Mouse (Mus musculus) heart, postnatal 0 days (tissue): Measurements from ENCODE around the gene Eva1b.

ENCODE experiments used
- CTCF ChIP-seq: IDR thresholded peaks from 2 replicates; pipeline ENCODE4 v1.5.1; 2016; ENCODE audit warnings: antibody characterized with exemption, control low read depth, low read depth
- EP300 ChIP-seq: IDR thresholded peaks from 2 replicates; pipeline ENCODE4 v1.6.1; 2016; ENCODE audit warnings: antibody characterized with exemption, low read depth

DNA sequence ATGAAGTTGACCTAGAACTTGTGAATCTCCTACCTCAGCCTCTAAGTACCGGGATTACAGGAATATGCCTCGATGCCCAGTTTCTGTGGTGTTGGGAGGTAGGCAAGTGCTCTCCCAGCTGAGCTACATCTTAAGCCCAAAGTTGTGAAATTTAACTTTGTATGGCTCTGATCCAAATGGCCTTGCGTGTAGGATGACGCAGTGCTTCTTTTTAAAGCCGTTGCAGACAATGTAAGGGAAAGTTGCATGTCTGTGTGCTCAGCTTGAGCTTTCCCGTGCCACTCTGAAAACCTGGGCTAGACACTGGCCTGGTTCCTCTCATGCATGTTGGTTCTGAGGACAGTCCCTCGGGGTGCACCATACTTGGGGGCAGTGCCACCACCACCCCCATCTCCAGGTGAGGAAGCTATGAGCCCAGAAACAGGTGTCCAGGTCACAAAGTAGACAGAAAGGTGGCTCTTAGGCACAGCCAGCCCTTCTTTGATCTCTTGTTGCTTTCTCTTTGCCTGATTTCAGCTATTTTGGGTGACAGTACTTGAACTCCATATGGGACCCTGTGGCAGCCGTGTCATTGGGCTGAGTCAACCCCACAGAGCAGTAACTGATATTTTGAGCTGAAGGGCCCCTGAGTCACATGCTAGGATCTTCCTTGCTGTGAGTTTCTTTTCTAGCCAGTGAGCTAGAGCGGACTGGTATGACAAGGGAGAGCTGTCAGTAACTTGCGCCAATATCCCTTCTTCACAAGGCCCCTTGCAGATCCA lies 37.8 kb upstream of the Eva1b start:
- no peak for TF ChIP-seq CTCF
- no peak for TF ChIP-seq EP300
